Mouse (Mus musculus): ENCODE data around the gene Actr2. TPM values are rescaled to one million over a fixed set of nuclear protein-coding genes. Genes with fewer than 3 reads are reported as not detected.
"Not testable (repeated sequence)": the region's sequence is repeated elsewhere in the genome, so short reads cannot be mapped to it uniquely, and the experiment has no call there.

Gene Actr2
- polyA plus RNA-seq, 1 experiment from 2014 or later: 125 TPM

DNA sequence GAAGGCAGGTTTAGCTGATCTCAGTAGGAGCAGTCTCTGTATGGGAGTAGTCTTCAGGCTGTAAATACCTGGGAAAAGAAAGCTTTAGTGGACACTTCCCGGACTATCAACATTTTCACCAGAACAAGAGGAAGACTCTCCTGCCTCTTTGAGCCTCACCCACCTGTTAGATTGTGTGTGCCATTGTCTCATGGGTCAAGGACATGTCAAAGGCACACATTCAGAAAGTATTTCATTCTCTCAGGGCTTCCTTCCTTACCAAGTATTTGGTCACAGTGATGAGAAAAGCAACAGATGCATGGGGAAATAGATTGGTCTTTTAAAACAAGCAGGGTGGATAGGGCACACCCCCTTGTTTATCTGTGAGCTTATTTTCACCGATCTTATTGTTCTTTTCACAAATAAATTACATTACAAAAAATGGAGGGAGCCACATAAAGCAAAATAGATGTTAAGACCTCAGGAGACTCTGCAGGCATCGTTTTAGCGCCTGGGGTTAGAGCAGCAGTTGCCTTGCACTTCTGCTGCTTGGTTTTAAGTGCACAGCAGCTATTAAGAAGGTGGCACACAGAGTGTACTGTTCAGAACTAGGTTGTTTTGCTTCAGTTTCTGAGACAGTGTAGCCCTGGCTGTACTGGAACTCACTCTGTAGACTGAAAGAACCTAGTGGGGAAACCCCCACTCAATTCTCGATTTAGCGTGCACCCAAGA is 25.9 kb upstream of the Actr2 start:
- no peaks in the 10 kb centered on the region for H3K36me3 ChIP-seq
- ATAC-seq (replicated peaks; ENCODE audit: low FRiP score): no peak
- no peak overlapping the region for H3K4me2 ChIP-seq
- no peaks in the 10 kb centered on the region for H3K27me3 ChIP-seq
- WGBS: 88% methylated on average over 6 of the region's 6 CpGs
- H3K9me3 ChIP-seq (replicated peaks): no peaks in the 10 kb centered on the region
- H3K27ac ChIP-seq: no peak overlapping the region
- 0 out of 2 replicates have a peak, but pooled peaks cover 3% of the 10 kb centered on the region for H3K4me1 ChIP-seq
- no peak overlapping the region for H3K4me3 ChIP-seq (replicated peaks)
- no peak overlapping the region for H3K9ac ChIP-seq

DNA sequence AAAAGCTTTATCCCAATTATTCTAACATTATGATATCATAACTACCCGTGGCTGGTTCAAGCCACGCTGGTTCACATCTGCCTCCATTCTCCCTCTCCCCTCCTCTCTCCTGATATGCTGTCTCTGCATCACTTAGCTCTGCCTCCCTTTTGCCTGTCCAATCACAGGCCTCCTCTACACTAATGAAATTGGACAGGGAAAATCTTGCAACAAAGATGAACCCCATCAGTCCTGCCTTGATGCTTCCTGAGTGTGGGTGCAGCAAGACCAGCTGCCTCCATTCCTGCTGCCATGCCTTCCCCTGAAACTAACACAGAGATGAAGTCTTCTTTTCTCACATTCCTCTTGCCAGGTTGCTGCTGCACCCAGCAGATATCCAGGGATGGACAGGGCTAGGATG is 25.2 kb upstream of the Actr2 start:
- no peak for ATAC-seq (replicated peaks; ENCODE audit: low FRiP score)
- Histone ChIP-seq H3K36me3 (no peaks in the 10 kb centered on the region), H3K4me3 (replicated peaks) (no peak overlapping the region), H3K4me2 (no peak overlapping the region), H3K4me1 (0 out of 2 replicates have a peak, but pooled peaks cover 3% of the 10 kb centered on the region), H3K9me3 (replicated peaks) (no peaks in the 10 kb centered on the region), H3K27ac (no peak overlapping the region), H3K27me3 (no peaks in the 10 kb centered on the region), H3K9ac (no peak overlapping the region)
- 83% methylated on average over 2 of the region's 2 CpGs for WGBS

DNA sequence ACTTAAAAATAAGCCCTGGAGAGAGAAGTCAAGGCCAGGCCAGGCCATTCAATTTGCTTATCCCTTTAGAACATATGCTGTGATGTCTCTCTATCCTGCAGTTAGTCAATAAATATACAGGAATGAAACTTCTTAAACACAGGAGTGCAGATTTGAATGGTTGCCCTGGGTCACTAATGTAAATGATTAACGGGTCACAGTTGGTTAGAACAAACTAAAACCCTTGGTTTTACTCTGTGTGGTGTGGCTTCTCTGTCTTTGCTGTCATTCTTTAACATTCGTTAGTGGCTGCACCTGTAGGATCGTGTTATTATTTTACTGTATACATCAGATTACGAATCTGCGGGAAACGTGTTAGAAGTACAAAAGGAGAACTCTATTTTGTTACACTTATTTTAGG is 23.6 kb upstream of the Actr2 start:
- no peaks in the 10 kb centered on the region for H3K36me3 ChIP-seq
- 68% methylated on average over 6 of the region's 6 CpGs for WGBS
- H3K27me3 ChIP-seq: no peaks in the 10 kb centered on the region
- H3K9ac ChIP-seq: no peak overlapping the region
- peak; percentile 71 for ATAC-seq (replicated peaks; ENCODE audit: low FRiP score)
- H3K27ac ChIP-seq: peak overlapping the region; percentile 71
- no peak overlapping the region for H3K4me3 ChIP-seq (replicated peaks)
- peak overlapping the region; percentile 32 for H3K4me2 ChIP-seq
- H3K9me3 ChIP-seq (replicated peaks): no peaks in the 10 kb centered on the region
- H3K4me1 ChIP-seq: 0 out of 2 replicates have a peak, but pooled peaks cover 3% of the 10 kb centered on the region

DNA sequence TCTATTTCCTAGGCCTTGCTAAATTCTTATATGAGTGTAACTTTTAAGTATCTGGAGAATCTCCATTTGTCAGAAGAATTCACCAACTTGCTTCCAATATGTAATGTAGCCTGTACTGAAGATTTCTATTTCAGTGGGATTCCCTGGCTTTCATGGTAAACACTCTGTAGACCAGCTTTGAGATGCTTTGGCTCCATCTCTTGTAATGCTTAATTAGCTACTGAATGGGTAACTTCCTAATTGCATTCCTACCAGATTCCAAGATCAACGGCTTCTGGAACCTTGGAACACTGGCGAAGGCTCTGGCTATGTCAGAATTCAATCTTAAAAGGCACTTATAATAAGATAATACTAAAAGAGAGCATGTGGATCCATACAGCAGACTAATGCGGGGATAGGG is 22.2 kb upstream of the Actr2 start:
- H3K9ac ChIP-seq; H3K4me3 ChIP-seq (replicated peaks); H3K4me1 ChIP-seq; H3K27me3 ChIP-seq; H3K36me3 ChIP-seq; H3K9me3 ChIP-seq (replicated peaks); ATAC-seq (replicated peaks; ENCODE audit: low FRiP score); H3K4me2 ChIP-seq: not testable (repeated sequence)
- peak overlapping the region; percentile 54 for H3K27ac ChIP-seq
- WGBS: 63% methylated on average over 3 of the region's 3 CpGs

DNA sequence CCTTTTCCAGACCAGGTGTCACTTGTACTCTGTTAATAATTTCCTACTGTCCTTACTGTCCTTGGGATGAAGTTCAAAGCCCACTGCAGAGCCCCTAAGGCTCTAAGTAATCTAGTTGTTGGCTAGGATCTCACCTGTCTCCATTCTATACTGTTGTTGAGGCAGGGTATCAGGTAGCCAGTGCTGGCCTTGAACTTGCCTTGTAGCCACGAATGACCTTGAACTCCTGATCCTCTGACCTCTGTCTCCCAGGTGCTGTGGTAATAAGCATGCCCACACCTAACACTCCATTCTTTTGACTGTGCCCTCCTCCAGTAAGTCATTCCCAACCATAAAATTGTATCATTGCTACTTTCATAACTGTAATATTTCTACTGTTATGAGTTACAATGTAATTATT is 21.0 kb upstream of the Actr2 start:
- Histone ChIP-seq H3K9me3 (replicated peaks) (no peaks in the 10 kb centered on the region), H3K4me3 (replicated peaks) (no peak overlapping the region), H3K36me3 (no peaks in the 10 kb centered on the region), H3K27me3 (no peaks in the 10 kb centered on the region), H3K4me2 (no peak overlapping the region), H3K27ac (0 out of 2 replicates have a peak overlapping the region, but pooled peaks have one; percentile 51), H3K9ac (no peak overlapping the region), H3K4me1 (0 out of 2 replicates have a peak, but pooled peaks cover 3% of the 10 kb centered on the region)
- ATAC-seq (replicated peaks; ENCODE audit: low FRiP score): no peak
- WGBS: 79% methylated on average over 1 of the region's 1 CpGs

DNA sequence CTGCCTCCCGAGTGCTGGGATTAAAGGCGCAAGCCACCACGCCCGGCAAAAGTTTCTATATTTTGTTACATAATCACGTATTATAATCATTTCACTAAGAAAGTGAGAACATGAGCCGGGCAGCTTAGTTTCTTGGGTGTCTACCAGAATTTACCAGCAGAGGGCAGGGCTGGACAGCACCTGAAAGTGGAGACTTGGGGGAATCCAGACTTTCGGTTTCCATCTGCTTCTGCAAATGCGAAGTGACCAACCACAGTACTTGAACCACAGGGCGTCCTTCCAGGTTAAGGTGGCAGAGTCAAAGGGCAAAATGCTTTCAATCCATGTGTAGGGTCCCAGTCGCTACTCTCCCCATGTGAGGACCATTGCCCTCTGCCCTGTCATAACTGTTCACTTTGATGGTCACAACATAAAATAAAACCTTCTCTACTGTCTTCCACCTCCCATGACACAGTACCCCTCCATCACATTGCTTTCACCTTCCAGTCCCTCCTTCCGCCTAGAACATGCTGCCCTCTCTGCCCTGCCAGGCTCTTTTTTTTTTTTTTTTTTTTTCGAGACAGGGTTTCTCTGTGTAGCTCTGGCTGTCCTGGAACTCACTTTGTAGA is 20.3 kb upstream of the Actr2 start:
- H3K4me1 ChIP-seq: 0 out of 2 replicates have a peak, but pooled peaks cover 3% of the 10 kb centered on the region
- H3K27me3 ChIP-seq: no peaks in the 10 kb centered on the region
- 50% methylated on average over 12 of the region's 12 CpGs for WGBS
- no peaks in the 10 kb centered on the region for H3K36me3 ChIP-seq
- H3K9me3 ChIP-seq (replicated peaks): no peaks in the 10 kb centered on the region
- H3K27ac ChIP-seq: no peak overlapping the region
- peak overlapping the region; percentile 19; the same call in 1 of the 2 replicates for H3K4me2 ChIP-seq
- ATAC-seq (replicated peaks; ENCODE audit: low FRiP score): no peak
- 0 out of 2 replicates have a peak overlapping the region, but pooled peaks have one; percentile 6 for H3K4me3 ChIP-seq (replicated peaks)
- no peak overlapping the region for H3K9ac ChIP-seq

DNA sequence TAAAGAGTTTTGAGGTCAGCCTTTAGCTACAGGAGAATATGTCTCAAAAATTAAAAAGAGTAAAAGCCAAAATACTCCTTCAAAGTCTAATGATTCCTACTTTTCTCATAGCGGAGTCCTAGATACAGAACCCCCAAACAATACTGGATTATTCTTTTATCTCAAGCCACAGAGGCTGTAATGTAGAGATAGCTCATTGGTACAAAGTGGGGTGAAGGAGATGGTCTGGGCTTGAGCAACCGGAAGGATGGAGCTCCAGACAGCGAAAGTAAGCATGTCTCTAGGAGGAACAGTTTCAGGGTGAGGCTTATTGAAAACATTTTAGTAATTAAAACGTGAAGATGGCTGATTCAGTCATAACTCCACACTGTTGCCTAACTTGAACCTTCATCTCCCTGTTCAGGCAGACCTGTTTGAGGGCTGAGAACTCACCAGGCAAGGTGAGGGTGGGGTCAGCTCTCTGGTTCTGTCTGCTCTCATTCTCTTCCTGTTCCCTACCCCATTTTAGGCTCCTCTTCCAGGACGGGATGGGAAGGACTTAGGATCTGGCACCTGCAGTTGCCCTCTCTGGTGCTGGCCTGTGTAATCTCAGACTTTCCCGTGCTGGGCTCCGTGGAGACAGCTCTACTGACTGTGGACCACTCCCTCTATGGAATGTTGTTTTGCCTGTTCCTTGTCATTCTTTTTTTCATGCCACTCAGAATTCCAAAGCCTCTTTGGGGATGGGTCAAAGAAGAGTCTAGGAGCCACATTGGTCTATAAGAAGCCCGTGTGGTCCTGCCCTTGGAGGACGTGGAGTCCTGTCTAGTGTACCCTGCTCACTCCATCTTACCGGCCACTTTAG is 14.2 kb upstream of the Actr2 start:
- ATAC-seq (replicated peaks; ENCODE audit: low FRiP score): no peak
- H3K9me3 ChIP-seq (replicated peaks): no peaks in the 10 kb centered on the region

DNA sequence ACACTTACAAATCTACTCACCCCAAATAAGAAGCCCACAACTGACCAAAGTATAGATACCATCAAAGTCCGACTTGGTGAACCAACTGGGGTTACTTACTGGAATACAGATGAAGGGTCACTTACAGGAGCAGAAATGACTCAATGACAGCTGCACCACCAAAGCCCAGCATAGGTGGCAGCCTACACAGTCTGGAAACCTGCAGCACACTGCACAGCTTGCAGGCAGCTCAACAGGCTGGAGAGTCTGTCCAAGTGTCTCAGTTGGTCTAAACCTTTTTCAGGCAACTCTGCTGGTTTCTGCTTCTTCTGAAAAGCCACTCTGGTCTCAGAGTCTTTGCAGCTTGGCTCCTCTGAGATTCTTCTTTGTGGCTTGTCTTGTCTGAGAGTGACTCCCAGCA is 12.7 kb upstream of the Actr2 start:
- no peak overlapping the region for H3K27ac ChIP-seq
- no peaks in the 10 kb centered on the region for H3K9me3 ChIP-seq (replicated peaks)
- no peak for ATAC-seq (replicated peaks; ENCODE audit: low FRiP score)
- no peaks in the 10 kb centered on the region for H3K27me3 ChIP-seq
- WGBS: 63% methylated on average over 1 of the region's 1 CpGs
- no peak overlapping the region for H3K9ac ChIP-seq
- no peak overlapping the region for H3K4me2 ChIP-seq
- H3K4me1 ChIP-seq: no peaks in the 10 kb centered on the region
- no peak overlapping the region for H3K4me3 ChIP-seq (replicated peaks)
- no peaks in the 10 kb centered on the region for H3K36me3 ChIP-seq

More for the DNA sequence above, 14.2 kb upstream of the Actr2 start:
- Histone ChIP-seq H3K9ac (no peak overlapping the region), H3K36me3 (no peaks in the 10 kb centered on the region), H3K4me2 (no peak overlapping the region), H3K4me1 (no peaks in the 10 kb centered on the region), H3K27ac (no peak overlapping the region), H3K4me3 (replicated peaks) (no peak overlapping the region), H3K27me3 (no peaks in the 10 kb centered on the region)
- WGBS: 80% methylated on average over 10 of the region's 10 CpGs

DNA sequence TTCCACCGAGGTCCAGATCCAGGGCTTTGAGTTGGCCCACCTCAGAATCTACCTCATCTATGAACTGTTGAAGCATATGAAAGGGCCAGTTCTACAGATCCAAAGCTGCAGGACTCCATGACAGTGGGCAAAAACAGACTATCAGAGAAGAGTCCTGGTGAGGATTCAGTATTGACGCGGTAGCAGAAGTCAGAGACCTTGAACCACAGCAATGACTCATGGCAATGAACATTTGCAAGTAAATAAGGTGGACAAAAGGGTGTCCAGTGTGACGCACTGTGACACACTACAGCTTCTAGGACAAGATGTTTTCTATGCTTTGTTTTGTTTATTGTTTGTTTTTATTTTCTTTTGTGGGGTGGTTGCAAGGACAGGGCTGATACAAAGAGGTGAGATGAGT is 4.0 kb upstream of the Actr2 start:
- Histone ChIP-seq H3K9me3 (replicated peaks) (no peaks in the 10 kb centered on the region), H3K36me3 (no peaks in the 10 kb centered on the region), H3K9ac (no peak overlapping the region), H3K4me2 (no peak overlapping the region), H3K4me1 (peaks cover 10% of the 10 kb centered on the region), H3K27ac (no peak overlapping the region), H3K4me3 (replicated peaks) (no peak overlapping the region), H3K27me3 (no peaks in the 10 kb centered on the region)
- no peak for ATAC-seq (replicated peaks; ENCODE audit: low FRiP score)
- 92% methylated on average over 4 of the region's 4 CpGs for WGBS

DNA sequence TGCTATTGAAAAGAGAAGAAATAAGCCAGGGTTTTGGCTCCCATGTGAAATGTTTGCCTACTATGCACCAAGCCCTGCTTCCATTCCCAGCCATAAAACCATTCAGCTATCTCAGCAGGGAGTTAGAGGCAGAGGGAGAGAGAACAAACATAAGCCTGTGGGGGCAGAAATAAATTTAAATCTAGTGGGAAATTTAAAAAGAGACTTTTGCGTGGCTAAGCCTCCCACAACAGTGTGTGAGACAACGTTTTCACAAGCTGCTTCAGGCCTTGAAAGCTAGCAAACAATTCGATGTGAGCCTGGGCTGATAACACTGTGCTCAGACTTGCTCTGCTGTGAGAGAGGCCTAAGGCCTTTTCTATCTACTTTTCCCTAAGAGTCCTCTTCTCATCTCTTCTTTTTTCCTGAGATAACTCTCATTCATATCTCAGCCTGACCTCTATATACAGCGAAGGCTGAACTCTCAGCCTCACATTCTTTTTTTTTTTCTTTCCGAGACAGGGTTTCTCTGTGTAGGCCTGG is 3.4 kb upstream of the Actr2 start:
- ATAC-seq (replicated peaks; ENCODE audit: low FRiP score): no peak
- Histone ChIP-seq H3K4me2 (no peak overlapping the region), H3K9ac (no peak overlapping the region), H3K4me1 (peaks cover 13% of the 10 kb centered on the region), H3K27ac (no peak overlapping the region), H3K36me3 (no peaks in the 10 kb centered on the region), H3K27me3 (no peaks in the 10 kb centered on the region), H3K9me3 (replicated peaks) (no peaks in the 10 kb centered on the region), H3K4me3 (replicated peaks) (no peak overlapping the region)
- WGBS: 63% methylated on average over 5 of the region's 5 CpGs

DNA sequence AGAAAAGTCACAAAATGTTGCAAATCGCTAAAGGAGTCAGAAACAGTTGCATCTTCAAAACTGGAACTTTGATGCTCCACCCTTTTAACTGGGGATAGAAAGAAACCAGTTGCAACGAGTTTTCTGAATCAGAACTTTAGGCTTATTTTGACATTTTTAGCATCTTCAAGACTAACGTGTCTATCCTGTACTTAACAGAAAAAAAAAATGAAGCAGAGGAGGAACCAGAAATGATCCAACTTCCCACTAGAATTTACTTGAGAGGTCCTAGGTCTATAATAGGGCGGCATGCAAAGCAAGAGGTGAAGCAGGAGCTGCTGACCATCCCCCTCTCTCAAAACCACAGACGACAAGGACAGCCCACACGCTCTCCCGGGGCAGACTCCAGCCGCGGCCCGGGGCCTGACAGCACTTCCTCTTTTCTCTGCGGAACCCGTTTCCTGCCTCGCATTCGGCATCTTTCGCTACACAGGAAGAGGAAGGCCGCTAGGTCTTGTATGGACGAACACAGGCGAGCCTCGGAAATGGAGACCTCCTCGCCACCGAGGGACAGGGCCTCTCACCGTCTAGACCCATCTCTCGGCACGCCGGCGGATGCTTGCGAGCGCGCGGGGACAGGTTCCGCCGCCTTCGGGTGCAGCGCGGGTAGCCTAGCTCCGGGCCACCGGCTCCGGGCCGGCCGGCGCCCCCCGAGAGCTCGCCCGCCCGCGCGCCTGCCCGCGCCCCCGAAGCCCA is 540 bp downstream of the Actr2 start:
- WGBS: under 1% methylated on average over 49 of the region's 50 CpGs
- no peaks in the 10 kb centered on the region for H3K9me3 ChIP-seq (replicated peaks)
- H3K27ac ChIP-seq: peak overlapping the region; percentile 97
- H3K4me3 ChIP-seq (replicated peaks): peak overlapping the region; percentile 85
- H3K4me2 ChIP-seq: peak overlapping the region; percentile 64
- ATAC-seq (replicated peaks; ENCODE audit: low FRiP score): peak; percentile 73
- H3K36me3 ChIP-seq: peaks cover 11% of the 10 kb centered on the region; the same call in 1 of the 2 replicates
- no peaks in the 10 kb centered on the region for H3K27me3 ChIP-seq
- peak overlapping the region; percentile 80 for H3K9ac ChIP-seq
- peaks cover 17% of the 10 kb centered on the region for H3K4me1 ChIP-seq
